30 mouse cellular contexts compared by ENCODE assay signal in the genomic region with DNA sequence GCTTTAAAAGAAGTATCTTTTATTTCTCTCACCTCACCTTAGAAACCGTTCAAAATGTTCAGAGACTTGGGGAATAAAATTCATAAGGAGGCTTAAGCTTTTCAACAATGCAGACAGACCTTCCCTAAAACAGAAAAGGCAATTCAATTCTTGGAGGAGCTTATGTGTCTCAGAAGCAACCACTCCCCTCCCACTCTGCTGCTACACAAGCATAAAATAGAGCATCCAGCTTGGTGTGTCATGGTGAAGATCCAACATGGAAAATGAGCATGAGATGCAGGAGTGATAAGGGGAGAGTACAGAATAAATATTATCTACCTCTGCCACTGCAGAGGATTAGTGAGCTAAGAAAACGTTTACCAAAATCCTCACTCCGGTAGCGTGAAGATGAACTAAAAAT. TPM values are rescaled to one million over a fixed set of nuclear protein-coding genes. Genes with fewer than 3 reads are reported as not detected.
DNase-seq lines count a peak whose midpoint lies in the region; ATAC-seq lines count a peak whose summit lies in the region.
"Had no signal": no experiment of that assay in that cellular context is flagged by ENCODE, and none has a peak within 500 bp of the region (broad histone marks: within the 10 kb centered on the region; RNA-seq: fewer than 3 reads in every experiment).

No protein-coding gene starts in this region.

- no peaks in the 10 kb centered on the region for H3K4me1 ChIP-seq in heart, embryonic 10.5 days
- no peaks in the 10 kb centered on the region for H3K4me1 ChIP-seq in heart, embryonic 12.5 days (replicated peaks)
- no peaks in the 10 kb centered on the region for H3K4me1 ChIP-seq in hindbrain, embryonic 14.5 days (replicated peaks; ENCODE audit: control insufficient read depth, insufficient read depth, low read length)
- H3K4me1 ChIP-seq: embryonic facial prominence, embryonic 13.5 days; embryonic facial prominence, embryonic 15.5 days; forebrain, embryonic 10.5 days; forebrain, embryonic 12.5 days had no signal

- no peaks in the 10 kb centered on the region for H3K9me3 ChIP-seq in heart, embryonic 10.5 days
- peaks cover 5% of the 10 kb centered on the region; the same call in 1 of the 2 replicates for H3K9me3 ChIP-seq in heart, embryonic 12.5 days (replicated peaks)
- no peaks in the 10 kb centered on the region for H3K9me3 ChIP-seq in hindbrain, embryonic 14.5 days (ENCODE audit: control insufficient read depth, low read length)
- H3K9me3 ChIP-seq: embryonic facial prominence, embryonic 13.5 days; embryonic facial prominence, embryonic 15.5 days; forebrain, embryonic 10.5 days; forebrain, embryonic 12.5 days had no signal

- H3K4me3 ChIP-seq in heart, embryonic 10.5 days: no peak overlapping the region
- no peak overlapping the region for H3K4me3 ChIP-seq in heart, embryonic 12.5 days
- H3K4me3 ChIP-seq in hindbrain, embryonic 14.5 days (replicated peaks; ENCODE audit: low read length): no peak overlapping the region
- H3K4me3 ChIP-seq: embryonic facial prominence, embryonic 13.5 days; embryonic facial prominence, embryonic 15.5 days; erythroblast, embryonic 14.5 days; forebrain, embryonic 10.5 days; forebrain, embryonic 12.5 days had no signal

- no peak overlapping the region for H3K27ac ChIP-seq in heart, embryonic 10.5 days
- H3K27ac ChIP-seq in heart, embryonic 12.5 days (ENCODE audit: poor library complexity, severe bottlenecking): no peak overlapping the region
- no peak overlapping the region for H3K27ac ChIP-seq in hindbrain, embryonic 14.5 days
- H3K27ac ChIP-seq: embryonic facial prominence, embryonic 13.5 days; embryonic facial prominence, embryonic 15.5 days; forebrain, embryonic 10.5 days; forebrain, embryonic 12.5 days had no signal

- H3K36me3 ChIP-seq in heart, embryonic 10.5 days: no peaks in the 10 kb centered on the region
- H3K36me3 ChIP-seq in heart, embryonic 12.5 days: no peaks in the 10 kb centered on the region
- H3K36me3 ChIP-seq in hindbrain, embryonic 14.5 days (replicated peaks; ENCODE audit: control insufficient read depth, insufficient read depth): no peaks in the 10 kb centered on the region
- H3K36me3 ChIP-seq: embryonic facial prominence, embryonic 13.5 days; embryonic facial prominence, embryonic 15.5 days; forebrain, embryonic 10.5 days; forebrain, embryonic 12.5 days; G1E had no signal

- no peaks in the 10 kb centered on the region for H3K27me3 ChIP-seq in heart, embryonic 10.5 days (ENCODE audit: insufficient read depth, poor library complexity, severe bottlenecking)
- H3K27me3 ChIP-seq in heart, embryonic 12.5 days (replicated peaks): no peaks in the 10 kb centered on the region
- no peaks in the 10 kb centered on the region for H3K27me3 ChIP-seq in hindbrain, embryonic 14.5 days (ENCODE audit: control insufficient read depth, insufficient read depth, low read length)
- H3K27me3 ChIP-seq: CH12.LX; embryonic facial prominence, embryonic 13.5 days; embryonic facial prominence, embryonic 15.5 days; forebrain, embryonic 12.5 days; Patski had no signal

- no peak overlapping the region for H3K4me2 ChIP-seq in heart, embryonic 12.5 days
- H3K4me2 ChIP-seq in hindbrain, embryonic 14.5 days (replicated peaks): no peak overlapping the region
- H3K4me2 ChIP-seq: embryonic facial prominence, embryonic 13.5 days; embryonic facial prominence, embryonic 15.5 days; forebrain, embryonic 12.5 days had no signal

- no peak for DNase-seq in frontal cortex, postnatal 25 days (ENCODE audit: low spot score in 2 of 2)
- peak; percentile 43 for DNase-seq in heart, embryonic 10.5 days (ENCODE audit: low spot score)
- peak; percentile 7 to 14 for DNase-seq in left cerebral cortex, adult 9 months (ENCODE audit: low spot score in 2 of 2)
- DNase-seq in left cerebral cortex, adult 11 months (ENCODE audit: low spot score): no peak
- peak; percentile 63 for DNase-seq in brain, adult 2 months (ENCODE audit: low read depth, low spot score)
- no peak for DNase-seq in hindbrain, embryonic 14.5 days (ENCODE audit: low spot score)
- DNase-seq: adrenal gland, adult 8-10 months; adrenal gland, postnatal 14 days; adrenal gland, postnatal 36 days; B cell, adult 2 months; cerebellum, adult 11 months; cerebellum, adult 18-20 months; cerebellum, adult 8-10 months; cerebellum, adult 9-11 months; cerebellum, postnatal 14 days; cerebellum, postnatal 36 days; embryo, embryonic 11 days had no signal

- 77% methylated on average over 4 of the region's 4 CpGs for WGBS in heart, embryonic 10.5 days
- 73% methylated on average over 4 of the region's 4 CpGs for WGBS in heart, embryonic 12.5 days
- 79% methylated on average over 4 of the region's 4 CpGs for WGBS in hindbrain, embryonic 14.5 days

- peak; percentile 95 for ATAC-seq in frontal cortex, adult (ENCODE audit: low TSS enrichment)
- ATAC-seq in heart, embryonic 12.5 days (ENCODE audit: insufficient number of reproducible peaks, low FRiP score): no peak
- ATAC-seq in hindbrain, embryonic 14.5 days (ENCODE audit: low FRiP score): no peak
- ATAC-seq: activated CD4-positive, CD25-positive, alpha-beta regulatory T cell, adult 4 months; CD4-positive, CD25-positive, alpha-beta regulatory T cell, adult 4 months; forebrain, embryonic 14.5 days; Patski had no signal

- no peak overlapping the region for H3K9ac ChIP-seq in heart, embryonic 12.5 days
- no peak overlapping the region for H3K9ac ChIP-seq in hindbrain, embryonic 14.5 days
- H3K9ac ChIP-seq: embryonic facial prominence, embryonic 13.5 days; embryonic facial prominence, embryonic 15.5 days; forebrain, embryonic 12.5 days had no signal

RNA-seq across cellular contexts. Expression of a gene that starts 21.5 kb away (rescaled TPM):
- 108 and 132 TPM in 2 replicates for polyA plus RNA-seq in heart, embryonic 10.5 days (2016; fragmentation: Nextera tagmentation; extraction: Ambion mirVana)
- 140 and 144 TPM in 2 replicates for polyA plus RNA-seq in heart, embryonic 12.5 days (2016; fragmentation: Nextera tagmentation; extraction: Ambion mirVana)
- 108 and 119 TPM in 2 replicates for polyA plus RNA-seq in hindbrain, embryonic 14.5 days (2014; fragmentation: Nextera tagmentation; extraction: Ambion mirVana)
- polyA plus RNA-seq: G1E had no signal

Comparison
In these comparisons a context has a peak if more than half of its experiments do, and no peak if none do; other contexts are left out.
1. DNase-seq: peak in heart, embryonic 10.5 days (single experiment), left cerebral cortex, adult 9 months (2 of 2) and brain, adult 2 months (single experiment); none in frontal cortex, postnatal 25 days (0 of 2), left cerebral cortex, adult 11 months (single experiment) and hindbrain, embryonic 14.5 days (single experiment).